Mouse (Mus musculus): Measurements from ENCODE around the gene 4930415O20Rik.

The 4930415O20Rik gene

DNA sequence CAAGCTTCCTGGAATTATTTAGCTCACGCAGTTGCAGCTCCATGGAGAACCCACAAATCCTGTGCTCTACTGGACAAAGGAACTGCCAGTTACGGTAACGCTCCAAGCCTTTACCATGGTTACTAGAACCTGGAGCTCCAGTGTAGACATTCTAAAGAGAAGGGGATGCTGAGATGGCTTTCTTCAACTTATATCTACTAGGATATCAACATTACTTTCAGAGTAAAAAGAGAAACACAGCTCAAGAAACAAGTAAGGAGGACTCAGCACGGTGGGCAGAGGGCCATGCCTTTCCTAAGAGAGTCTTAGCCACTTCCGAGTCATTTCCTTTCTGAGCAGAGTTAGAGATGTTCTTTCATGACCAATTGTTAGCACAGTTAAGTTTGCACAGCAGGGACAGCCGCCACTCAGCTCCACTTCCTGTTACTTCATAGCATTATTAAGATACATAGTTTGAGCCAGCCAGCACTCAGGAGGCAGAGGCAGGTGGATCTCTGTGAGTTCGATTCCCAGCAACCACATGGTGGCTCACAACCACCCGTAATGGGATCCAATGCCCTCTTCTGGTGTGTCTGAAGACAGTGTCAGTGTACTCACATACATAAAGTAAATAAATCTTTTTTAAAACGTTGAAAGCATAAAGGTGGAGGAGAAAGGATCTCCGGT, at the start of gene 4930415O20Rik, which contains the start of gene Ccnt1:
Gene 4930415O20Rik, plus strand, starts transcription at position 132 of the 666 bp plus-strand sequence.
Gene Ccnt1, minus strand, starts transcription at position 51 of the 666 bp plus-strand sequence.
- DNase-seq (ENCODE audit: inconsistent ontology term) = no peak

GRCm38 (mm10) chr15:98521245-98521644, 49.6 kb upstream of the 4930415O20Rik start:
- peak; percentile 17 for DNase-seq (ENCODE audit: inconsistent ontology term)

DNA sequence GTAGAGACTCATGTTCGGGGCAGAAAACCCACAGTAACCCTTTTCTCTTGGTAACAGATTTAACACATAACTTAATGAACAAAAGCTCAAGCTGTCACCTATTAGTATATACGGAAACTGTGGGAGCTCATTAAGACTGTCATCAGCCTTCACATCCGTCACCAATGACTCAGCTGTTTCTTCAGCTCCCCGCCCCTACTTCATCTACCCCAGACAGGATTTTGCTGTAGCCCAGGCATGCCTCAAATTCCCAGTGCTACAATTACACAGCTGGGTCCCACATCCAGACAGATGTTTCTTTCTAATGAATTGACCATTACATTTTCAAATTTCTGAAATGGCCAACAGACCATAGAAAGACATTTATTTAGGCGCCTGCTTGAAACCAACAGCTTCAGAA, 44.7 kb upstream of the 4930415O20Rik start:
- peak; percentile 78 for DNase-seq (ENCODE audit: inconsistent ontology term)

DNA sequence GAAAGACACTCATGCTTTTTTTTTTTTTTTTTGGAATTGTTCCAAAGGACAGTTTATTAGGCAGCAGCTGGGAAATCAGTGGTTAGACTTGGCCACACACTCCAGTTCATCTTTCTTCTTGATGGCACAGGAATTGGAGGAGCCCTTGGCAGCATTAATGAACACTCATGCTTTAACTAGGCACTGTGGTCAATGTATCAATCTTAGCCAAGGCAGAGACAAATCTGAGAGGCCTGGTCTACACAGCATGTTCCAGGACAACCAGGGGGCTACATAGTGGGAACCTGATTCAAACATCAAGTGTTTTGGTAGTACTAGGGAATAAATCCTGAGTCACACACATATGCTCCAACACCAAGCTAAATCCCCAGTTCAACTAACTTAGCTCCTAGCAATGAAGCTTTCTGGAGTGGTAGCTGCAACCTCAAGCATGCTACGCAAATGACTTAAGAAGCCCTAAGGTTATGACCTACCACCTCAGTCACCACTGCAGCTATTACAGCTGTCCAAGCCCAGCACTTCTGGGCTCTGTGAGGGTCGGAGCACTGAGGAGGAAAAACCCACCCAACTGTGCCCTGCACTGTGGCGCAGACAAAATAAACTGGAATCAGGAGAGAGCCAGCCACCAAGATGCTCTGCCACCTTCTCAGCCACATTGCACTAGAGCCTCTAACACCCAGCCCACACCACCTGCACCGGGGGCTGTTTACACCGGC, 43.6 kb upstream of the 4930415O20Rik start:
- peak; percentile 74 for DNase-seq (ENCODE audit: inconsistent ontology term)

- DNase-seq (ENCODE audit: inconsistent ontology term) = no peak
Measured at GRCm38 (mm10) chr15:98528066-98528563, 42.7 kb upstream of the 4930415O20Rik start.

GRCm38 (mm10) chr15:98532281-98532680, 38.5 kb upstream of the 4930415O20Rik start:
- peak; percentile 77 for DNase-seq (ENCODE audit: inconsistent ontology term)

DNA sequence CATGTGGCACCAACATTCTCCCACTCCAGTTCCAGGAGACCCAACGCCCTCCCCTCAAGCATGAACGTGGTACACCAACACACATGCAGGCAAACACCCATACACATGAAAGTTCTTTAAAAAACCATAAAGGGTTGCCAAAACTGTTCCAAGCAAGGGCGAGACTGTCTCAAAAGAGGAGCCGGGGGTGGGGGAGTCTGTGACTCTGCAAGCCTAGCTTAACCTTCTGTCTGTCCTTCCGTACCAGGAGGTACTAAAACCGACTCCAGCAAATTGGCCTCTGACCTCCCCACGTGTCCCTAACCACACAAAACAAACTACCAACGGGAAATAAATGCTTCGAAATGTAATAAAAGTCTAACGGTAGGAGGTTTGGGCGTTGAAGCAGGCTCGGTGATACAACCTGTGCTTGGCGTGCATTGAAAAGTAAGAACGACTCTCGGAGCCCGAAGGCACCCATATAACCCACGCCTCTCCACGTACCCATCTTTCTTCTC, 37.7 kb upstream of the 4930415O20Rik start:
- peak; percentile 36 for DNase-seq (ENCODE audit: inconsistent ontology term)

DNA sequence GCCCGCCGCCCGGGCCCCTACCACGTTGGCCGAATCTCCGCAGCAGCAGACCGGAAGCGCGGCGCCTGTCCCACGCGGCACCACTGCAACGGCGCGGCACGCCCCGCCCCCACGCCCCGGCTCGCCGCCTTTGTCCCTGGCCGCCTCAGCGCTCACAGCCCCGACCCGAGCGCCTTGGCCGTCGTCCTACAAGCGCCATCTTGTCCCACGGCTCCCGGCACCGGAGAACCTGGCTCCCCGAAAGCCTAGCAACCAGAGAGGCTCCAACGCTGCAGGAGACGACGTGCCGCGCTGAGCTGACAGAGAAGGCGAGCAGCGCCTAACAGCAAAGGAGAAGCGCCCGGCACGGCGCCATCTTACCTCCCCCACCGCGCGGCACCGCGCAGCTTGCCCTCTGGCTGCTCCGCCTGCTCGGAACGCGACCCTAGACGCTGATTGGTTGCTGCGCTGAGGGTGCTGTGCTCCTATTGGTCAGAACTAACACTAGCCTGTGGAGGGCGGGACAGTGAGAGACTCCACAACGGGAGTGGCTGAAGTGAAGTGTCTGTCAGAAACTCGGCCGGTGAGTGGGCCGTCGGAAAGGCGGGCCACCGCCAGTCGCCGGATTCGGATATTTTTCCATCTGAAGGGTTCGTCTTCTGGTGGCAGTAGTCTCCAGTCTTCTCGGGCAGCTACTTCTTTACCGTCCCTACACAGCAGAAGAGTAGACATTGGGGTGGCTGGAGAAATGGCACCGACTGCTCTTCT, 36.8 kb upstream of the 4930415O20Rik start, which contains the start of gene Kansl2:
Gene Kansl2, minus strand, starts transcription at position 384 of the 747 bp plus-strand sequence.
- DNase-seq (ENCODE audit: inconsistent ontology term) = peak; percentile 97

GRCm38 (mm10) chr15:98535921-98536320, 34.9 kb upstream of the 4930415O20Rik start:
- no peak for DNase-seq (ENCODE audit: inconsistent ontology term)

DNA sequence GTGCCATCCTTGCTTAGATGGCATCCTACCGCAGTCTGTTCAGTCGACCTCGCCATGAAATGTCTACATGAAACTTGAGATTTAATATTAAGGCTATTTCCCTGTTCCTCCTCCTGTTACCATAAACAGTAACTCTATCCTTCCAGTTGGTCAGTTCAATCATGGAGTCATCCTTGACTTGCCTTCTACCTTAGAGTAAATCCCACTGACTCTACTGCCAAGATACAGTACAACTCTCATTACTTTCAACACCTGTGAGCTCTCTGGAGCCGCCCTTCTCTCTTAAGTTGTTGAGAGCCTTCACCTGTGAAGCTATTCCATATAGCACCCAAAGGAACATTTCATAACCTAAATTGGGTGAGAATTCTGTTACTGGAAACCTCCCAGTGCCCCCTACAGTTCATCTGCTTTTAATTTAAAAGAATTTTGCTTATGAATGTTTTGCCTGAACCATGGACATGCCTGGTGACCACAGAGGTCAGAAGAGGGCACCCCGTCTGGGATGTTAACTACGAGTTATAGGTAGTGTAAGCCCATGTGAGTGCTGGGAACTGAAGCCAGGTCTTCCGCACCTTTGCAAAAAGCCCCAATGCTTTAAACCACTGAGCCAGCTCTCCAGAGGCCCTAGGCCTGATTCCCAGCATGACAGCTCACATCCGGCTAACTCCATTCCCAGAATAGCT, 33.8 kb upstream of the 4930415O20Rik start:
- DNase-seq (ENCODE audit: inconsistent ontology term) = peak; percentile 19

- DNase-seq (ENCODE audit: inconsistent ontology term) = no peak
Measured at GRCm38 (mm10) chr15:98537923-98538322, 32.9 kb upstream of the 4930415O20Rik start.

GRCm38 (mm10) chr15:98541064-98541463, 29.7 kb upstream of the 4930415O20Rik start:
- DNase-seq (ENCODE audit: inconsistent ontology term) = no peak

GRCm38 (mm10) chr15:98543341-98543740, 27.5 kb upstream of the 4930415O20Rik start:
- no peak for DNase-seq (ENCODE audit: inconsistent ontology term)

- DNase-seq (ENCODE audit: inconsistent ontology term) = no peak
Measured at GRCm38 (mm10) chr15:98545151-98545550, 25.7 kb upstream of the 4930415O20Rik start.

- DNase-seq (ENCODE audit: inconsistent ontology term) = no peak
Measured at GRCm38 (mm10) chr15:98546843-98547242, 24.0 kb upstream of the 4930415O20Rik start.

- DNase-seq (ENCODE audit: inconsistent ontology term) = no peak
Measured at GRCm38 (mm10) chr15:98552758-98553157, 18.0 kb upstream of the 4930415O20Rik start.

DNA sequence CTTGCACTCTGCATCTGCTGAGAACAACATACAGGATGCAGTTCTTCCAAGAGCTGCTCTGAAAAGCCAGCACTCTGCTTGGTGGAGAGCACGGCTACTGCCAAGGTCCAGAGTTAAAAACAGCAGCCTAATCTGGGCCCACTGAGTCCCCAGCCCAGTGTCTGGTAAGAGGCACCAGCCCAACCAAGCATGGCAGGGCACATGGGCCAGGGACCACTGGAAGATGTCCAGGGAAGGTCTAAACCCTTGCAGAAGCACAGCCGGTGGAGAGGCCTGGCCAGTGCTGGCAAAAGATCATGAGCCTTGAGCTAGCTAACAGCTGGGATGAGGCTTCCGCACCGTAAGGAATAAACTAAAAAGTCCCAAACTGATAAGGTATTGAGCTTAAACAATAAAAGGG, 14.9 kb upstream of the 4930415O20Rik start:
- DNase-seq (ENCODE audit: inconsistent ontology term) = no peak

GRCm38 (mm10) chr15:98557186-98557585, 13.6 kb upstream of the 4930415O20Rik start:
- no peak for DNase-seq (ENCODE audit: inconsistent ontology term)

- DNase-seq (ENCODE audit: inconsistent ontology term) = no peak
Measured at GRCm38 (mm10) chr15:98566973-98567277, 3.9 kb upstream of the 4930415O20Rik start.

- DNase-seq (ENCODE audit: inconsistent ontology term) = peak; percentile 99
Measured at GRCm38 (mm10) chr15:98567278-98568134, 3.3 kb upstream of the 4930415O20Rik start.

Data from Muller cell, postnatal 12 days (primary cell).